Mouse (Mus musculus) yolk sac, embryonic 10.5 days (tissue): ENCODE data around the gene Pde4c.

Source experiments
- DNase-seq: peaks from one replicate; pipeline ENCODE4 v3.0.0-alpha.2; 2017; ENCODE audit warnings: low spot score

Gene Pde4c

GRCm38 (mm10) chr8:70720739-70721138 lies 2.8 kb upstream of the Pde4c start:
- no peak for DNase-seq

- DNase-seq = no peak
Observed at GRCm38 (mm10) chr8:70721601-70722000, 1.9 kb upstream of the Pde4c start.

- no peak for DNase-seq
Observed at GRCm38 (mm10) chr8:70724216-70724615, 696 bp downstream of the Pde4c start.

- no peak for DNase-seq
Observed at GRCm38 (mm10) chr8:70725792-70726447, 2.4 kb downstream of the Pde4c start.

DNA sequence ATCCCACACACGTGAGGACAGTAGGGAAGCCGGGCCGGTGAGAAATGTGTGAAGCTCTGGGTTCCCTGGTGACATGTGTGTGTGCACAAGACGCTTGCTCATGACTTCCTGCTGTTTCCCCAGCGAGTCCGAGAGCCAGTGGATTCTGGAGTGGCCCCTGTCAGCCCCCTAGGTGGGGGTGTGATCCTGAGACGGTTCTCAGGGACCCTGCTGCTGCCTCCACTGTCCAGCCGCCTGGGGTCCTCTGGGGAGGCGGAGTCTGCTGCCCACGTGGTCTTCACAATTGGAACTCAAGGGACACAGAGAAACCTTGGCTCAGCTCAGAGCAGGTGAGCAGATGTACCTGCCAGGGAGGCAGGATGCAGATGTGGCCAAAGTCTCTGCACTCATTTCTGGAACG lies 3.2 kb downstream of the Pde4c start:
- DNase-seq = no peak

DNA sequence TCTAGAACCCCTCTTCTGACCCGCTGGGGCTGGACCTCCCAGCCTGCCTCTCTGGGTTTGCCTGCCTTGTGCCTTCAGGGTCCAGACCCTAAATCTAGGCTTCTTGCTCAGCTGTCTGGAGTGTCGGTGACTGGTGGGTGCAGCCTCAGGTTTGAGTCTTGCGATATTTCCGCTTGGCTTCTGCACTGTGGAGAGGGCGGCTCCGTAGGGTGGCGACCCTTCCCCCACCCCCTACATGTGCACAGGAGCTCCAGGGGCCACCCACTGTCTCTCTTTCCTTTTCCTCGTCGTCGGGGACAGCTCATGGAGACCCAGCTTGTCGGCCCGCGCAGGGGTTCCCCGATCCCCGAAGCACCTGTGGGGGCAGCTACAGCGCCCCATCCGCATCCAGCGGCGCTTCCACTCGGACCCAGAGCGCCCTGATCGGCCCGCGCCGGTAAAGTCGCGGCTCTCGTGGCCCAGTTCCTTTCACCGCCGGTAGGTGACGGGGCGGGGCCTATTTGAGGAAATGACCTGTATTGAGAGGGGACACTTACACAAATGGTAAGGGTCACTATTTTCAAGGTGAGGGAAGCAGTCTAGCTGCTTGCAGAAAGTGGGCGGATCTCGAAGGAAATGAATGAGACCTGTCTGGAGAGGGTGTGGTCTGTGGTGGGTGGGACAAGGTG lies 6.4 kb downstream of the Pde4c start:
- DNase-seq = no peak

DNA sequence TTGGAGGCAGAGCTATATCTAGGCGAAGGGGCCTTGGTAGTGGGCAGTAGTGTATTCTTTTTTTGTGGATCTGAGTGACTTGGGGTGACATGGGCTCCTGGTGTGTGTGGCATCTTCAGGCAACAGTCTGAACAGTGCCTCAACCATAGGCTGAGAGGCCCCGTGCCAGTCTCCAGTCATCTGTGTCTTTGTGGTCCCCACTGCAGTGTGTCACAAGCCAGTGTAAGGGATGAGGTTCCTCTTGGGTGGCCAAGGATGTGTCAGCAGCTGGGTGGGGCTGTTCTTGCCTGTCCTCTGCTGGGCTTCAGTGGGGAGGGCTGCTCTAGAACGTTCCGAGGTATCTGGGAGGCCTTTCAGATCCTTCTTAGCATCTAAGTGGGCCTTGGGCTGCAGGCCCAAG lies 7.4 kb downstream of the Pde4c start:
- DNase-seq = no peak

GRCm38 (mm10) chr8:70737705-70738104 lies 14.2 kb downstream of the Pde4c start:
- no peak for DNase-seq

GRCm38 (mm10) chr8:70738211-70738610 lies 14.7 kb downstream of the Pde4c start:
- DNase-seq = no peak

GRCm38 (mm10) chr8:70741661-70742060 lies 18.1 kb downstream of the Pde4c start:
- DNase-seq = no peak

DNA sequence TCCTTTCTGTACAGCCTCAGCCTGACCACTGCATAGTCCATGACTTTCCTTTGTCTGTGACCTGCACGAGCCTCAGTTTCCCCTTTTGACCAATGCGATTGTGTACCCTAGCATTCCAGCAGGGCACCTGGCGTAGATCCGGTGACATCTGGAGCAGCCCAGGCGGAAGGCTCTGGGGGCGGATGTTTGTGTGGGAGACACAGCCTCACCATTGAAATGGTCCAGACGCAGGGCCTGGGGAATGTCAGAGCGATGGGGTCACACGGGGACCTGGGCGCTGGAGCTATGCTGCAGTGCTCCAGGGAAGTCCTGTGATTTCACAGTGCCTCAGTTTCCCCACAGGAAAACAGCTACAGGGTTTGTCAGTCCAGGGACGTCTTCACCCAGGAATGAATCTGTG lies 18.7 kb downstream of the Pde4c start:
- no peak for DNase-seq

GRCm38 (mm10) chr8:70742981-70743655 lies 19.6 kb downstream of the Pde4c start:
- DNase-seq = no peak

DNA sequence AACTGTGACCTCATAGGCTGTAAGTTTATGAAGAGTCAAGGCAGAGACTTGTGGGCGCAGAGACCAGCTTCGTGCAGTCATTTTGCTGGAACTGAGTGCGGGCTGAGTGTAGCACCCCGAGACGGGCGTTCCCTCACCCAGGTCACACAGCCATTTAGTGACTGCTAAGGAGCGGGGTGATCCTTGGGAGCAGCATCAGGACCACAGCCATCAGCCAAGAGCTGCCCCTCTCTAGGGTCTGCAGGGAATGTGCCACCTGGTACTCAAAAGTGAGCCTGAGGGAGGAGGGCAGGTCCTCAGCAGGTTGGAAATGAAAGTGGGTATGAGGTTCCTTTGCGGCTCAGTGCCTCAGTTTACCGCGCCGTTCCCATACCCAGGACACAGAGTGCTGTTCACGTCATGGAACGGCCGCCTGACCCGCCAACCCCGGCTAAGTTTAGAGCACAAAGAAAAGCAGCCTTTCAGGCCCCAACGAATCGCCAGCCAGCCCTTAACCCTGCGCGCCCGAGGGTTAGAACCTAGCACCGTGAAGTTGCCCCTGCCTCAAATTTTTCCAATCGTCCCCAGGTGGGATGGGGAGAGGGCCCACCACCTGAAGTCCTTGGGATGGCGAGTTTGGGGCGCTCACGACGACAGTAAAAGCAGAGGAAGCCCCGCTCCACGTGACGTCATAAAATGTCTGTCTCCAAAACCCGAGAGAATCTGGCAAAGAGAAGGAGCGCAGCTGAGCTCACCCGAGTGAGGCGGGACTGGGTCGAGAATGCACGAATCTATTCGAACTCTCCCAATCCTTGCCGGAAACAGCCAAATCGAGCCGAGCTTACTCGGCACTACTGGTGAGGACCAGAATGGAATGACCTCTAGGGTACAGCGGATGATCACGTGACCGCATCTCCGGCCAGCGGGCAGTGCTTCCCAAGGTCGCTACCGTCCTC lies 20.4 kb downstream of the Pde4c start:
- DNase-seq = peak; percentile 47

GRCm38 (mm10) chr8:70744806-70745205 lies 21.3 kb downstream of the Pde4c start:
- DNase-seq = no peak

GRCm38 (mm10) chr8:70745691-70746220 lies 22.2 kb downstream of the Pde4c start:
- DNase-seq = no peak

DNA sequence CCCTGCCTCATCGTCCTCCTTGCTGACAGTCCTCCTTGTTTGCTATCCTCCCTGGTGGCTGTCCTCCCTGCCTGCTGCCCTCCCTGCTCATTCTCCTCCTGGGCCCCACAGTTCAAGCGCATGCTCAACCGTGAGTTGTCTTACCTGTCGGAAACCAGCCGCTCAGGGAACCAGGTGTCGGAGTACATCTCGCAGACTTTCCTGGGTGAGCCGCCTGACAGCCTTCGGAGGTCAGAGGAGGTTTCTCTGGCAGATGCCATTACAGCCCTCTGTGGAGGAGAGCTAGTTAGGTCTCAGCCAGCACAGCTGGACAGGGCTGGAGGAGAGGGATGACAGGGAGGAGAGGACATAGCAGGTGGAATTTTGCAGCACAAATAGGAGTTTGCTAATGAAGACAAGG lies 23.2 kb downstream of the Pde4c start:
- DNase-seq = no peak

DNA sequence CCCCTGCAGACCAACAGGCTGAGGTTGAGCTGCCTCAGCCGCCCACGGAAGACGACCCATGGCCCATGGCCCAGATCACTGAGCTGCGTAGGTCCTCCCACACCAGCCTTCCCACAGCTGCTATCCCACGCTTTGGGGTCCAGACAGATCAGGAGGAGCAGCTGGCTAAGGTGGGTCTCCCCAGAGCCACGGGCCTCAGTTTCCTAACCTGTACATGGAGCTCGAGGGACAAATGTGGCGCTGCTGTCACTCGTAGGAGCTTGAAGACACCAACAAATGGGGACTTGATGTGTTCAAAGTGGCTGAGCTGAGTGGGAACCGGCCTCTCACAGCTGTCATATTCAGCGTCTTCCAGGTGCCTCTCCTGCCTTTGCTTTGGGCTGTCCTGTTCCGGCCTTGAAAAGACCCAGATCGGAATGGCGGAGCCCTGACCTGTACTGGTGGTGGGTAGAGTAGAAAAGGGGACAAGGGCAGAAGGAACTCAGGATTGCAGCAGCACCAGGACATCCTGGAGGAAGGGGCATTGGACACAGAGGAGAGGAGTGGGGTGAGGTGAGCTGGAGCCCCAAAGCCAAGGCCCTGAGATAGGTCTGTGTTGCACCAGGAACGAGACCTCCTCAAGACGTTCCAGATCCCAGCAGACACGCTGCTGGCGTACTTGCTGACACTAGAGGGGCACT lies 23.8 kb downstream of the Pde4c start:
- no peak for DNase-seq

GRCm38 (mm10) chr8:70748246-70749096 lies 25.0 kb downstream of the Pde4c start:
- no peak for DNase-seq

GRCm38 (mm10) chr8:70749097-70749674 lies 25.7 kb downstream of the Pde4c start:
- DNase-seq = no peak

DNA sequence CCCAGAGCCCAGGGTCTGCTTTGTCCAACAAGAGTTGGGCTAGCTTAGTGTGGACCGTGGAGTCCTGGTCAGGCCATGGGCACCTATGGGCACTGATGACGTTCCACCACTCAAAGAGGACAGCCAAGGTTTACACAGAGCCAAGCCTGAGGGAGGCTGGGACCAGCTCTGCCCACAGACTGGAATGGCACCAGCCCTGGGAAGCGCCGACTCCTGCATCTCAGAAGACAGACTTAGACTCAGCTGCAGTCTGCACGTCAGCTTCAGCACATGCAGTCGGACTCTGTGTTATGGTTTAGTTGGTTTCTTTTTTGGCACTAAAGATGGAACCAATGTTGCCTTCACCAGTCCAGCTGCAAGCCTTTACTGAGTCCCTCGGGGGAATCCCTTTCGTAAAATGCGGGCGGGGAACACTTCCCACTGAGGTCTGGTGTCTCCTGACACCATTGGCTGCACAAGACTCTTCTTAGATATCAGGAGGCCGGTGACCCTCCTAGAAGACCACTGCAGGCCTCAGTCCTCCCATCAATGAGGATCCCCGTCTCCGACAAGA lies 26.7 kb downstream of the Pde4c start:
- no peak for DNase-seq
